Mouse (Mus musculus) small intestine, adult 2 months (tissue): Measurements from ENCODE around the gene Ifi35.
"Not testable (repeated sequence)": the region's sequence is repeated elsewhere in the genome, so short reads cannot be mapped to it uniquely, and the experiment has no call there.

Experiments
- CTCF ChIP-seq: fragments of 200-500 bp; IDR thresholded peaks from 2 replicates; pipeline ENCODE4 v1.5.1; 2012; ENCODE audit warnings: low read depth, mild to moderate bottlenecking, control low read depth, inconsistent platforms, low read length, moderate library complexity, mixed read lengths; ENCODE audit not compliant: insufficient replicate concordance, insufficient read length; ENCODE audit errors: extremely low read depth
- POLR2A ChIP-seq: fragments of 200-500 bp; IDR thresholded peaks from 2 replicates; pipeline ENCODE4 v1.6.1; 2012; ENCODE audit warnings: low read depth, mild to moderate bottlenecking, control low read depth, inconsistent platforms, low read length, moderate library complexity

- TF ChIP-seq POLR2A, CTCF: not testable (repeated sequence)
Observed at GRCm38 (mm10) chr11:101476361-101476760, 28.2 kb downstream of the Ifi35 start.
